Mouse (Mus musculus) heart, embryonic 14.5 days (tissue): ENCODE measurements around the gene Sdk1. TPM values are rescaled to one million over a fixed set of nuclear protein-coding genes. Genes with fewer than 3 reads are reported as not detected.
A peak's percentile ranks its signal among the peaks of the same experiment; 100 is the strongest.

Experiments used
- ATAC-seq: fragments of 200-750 bp; cut with Nextera tagmentation; 2 replicates; pipeline ENCODE4 v1.8.0; 2017; ENCODE audit warnings: low read depth, moderate TSS enrichment; ENCODE audit not compliant: insufficient number of reproducible peaks, insufficient read depth, low FRiP score
- H3K27ac ChIP-seq, 2 experiments: fragments of 200-500 bp in 1 of 2; fragments of 300-500 bp in 1 of 2; sonication (generic) in 1 of 2; replicated peaks in 1 of 2; 2 replicates each; pipeline ENCODE4 v1.5.1; 2012 to 2014; ENCODE audit warnings: low read depth in 2 of 2, low read length in 2 of 2, control low read depth in 1 of 2, mild to moderate bottlenecking in 1 of 2, mixed read lengths in 1 of 2; ENCODE audit not compliant: control insufficient read depth in 1 of 2, insufficient read depth in 1 of 2
- H3K27me3 ChIP-seq: fragments of 300-500 bp; sonication (generic); 2 replicates; pipeline ENCODE4 v1.6.1; 2014; ENCODE audit warnings: mild to moderate bottlenecking, low read length, control low read depth; ENCODE audit not compliant: control insufficient read depth, insufficient read depth
- H3K36me3 ChIP-seq: fragments of 300-500 bp; sonication (generic); 2 replicates; pipeline ENCODE4 v1.6.1; 2014; ENCODE audit warnings: mild to moderate bottlenecking, control low read depth, low read length, mixed read lengths; ENCODE audit not compliant: control insufficient read depth, insufficient read depth
- H3K4me1 ChIP-seq, 2 experiments: fragments of 200-500 bp in 1 of 2; fragments of 300-500 bp in 1 of 2; sonication (generic) in 1 of 2; 2 replicates each; pipeline ENCODE4 v1.6.1; 2012 to 2014; ENCODE audit warnings: low read length in 2 of 2, control low read depth in 1 of 2, mixed read lengths in 1 of 2; ENCODE audit not compliant: control insufficient read depth in 2 of 2, insufficient read depth in 2 of 2
- H3K4me2 ChIP-seq: fragments of 300-500 bp; sonication (generic); 2 replicates; pipeline ENCODE4 v1.6.1; 2014; ENCODE audit warnings: mild to moderate bottlenecking, low read length
- H3K4me3 ChIP-seq, 2 experiments: fragments of 200-500 bp in 1 of 2; fragments of 300-500 bp in 1 of 2; sonication (generic) in 1 of 2; 2 replicates each; pipeline ENCODE4 v1.5.1; 2012 to 2014; ENCODE audit warnings: low read length in 2 of 2, mild to moderate bottlenecking in 2 of 2, control low read depth in 1 of 2, low read depth in 1 of 2, moderate library complexity in 1 of 2; ENCODE audit not compliant: control insufficient read depth in 1 of 2, insufficient read depth in 1 of 2
- H3K9ac ChIP-seq: fragments of 300-500 bp; sonication (generic); 2 replicates; pipeline ENCODE4 v1.6.1; 2014; ENCODE audit warnings: mild to moderate bottlenecking, low read length
- H3K9me3 ChIP-seq: fragments of 300-500 bp; sonication (generic); 2 replicates; pipeline ENCODE4 v1.6.1; 2016; ENCODE audit warnings: low read length, control low read depth; ENCODE audit not compliant: control insufficient read depth
- WGBS: fragments of 180-500 bp; shearing (Covaris S2); extraction: QIAGEN DNeasy Blood & Tissue Kit; methylation state at CpG from one replicate; pipeline ENCODE4 v1.1.7; 2014; 5-methylcytosine and 5-hydroxymethylcytosine counted together
- polyA plus RNA-seq: library from polyadenylated mRNA; unstranded; fragments of >200 nt; fragmentation: Nextera tagmentation; extraction: Ambion mirVana; gene quantifications from 2 replicates; pipeline ENCODE4 v1.2.1, GENCODE M21; 2014

The Sdk1 gene
- polyA plus RNA-seq, 1 experiment from 2014 or later, result 2.5 TPM

DNA sequence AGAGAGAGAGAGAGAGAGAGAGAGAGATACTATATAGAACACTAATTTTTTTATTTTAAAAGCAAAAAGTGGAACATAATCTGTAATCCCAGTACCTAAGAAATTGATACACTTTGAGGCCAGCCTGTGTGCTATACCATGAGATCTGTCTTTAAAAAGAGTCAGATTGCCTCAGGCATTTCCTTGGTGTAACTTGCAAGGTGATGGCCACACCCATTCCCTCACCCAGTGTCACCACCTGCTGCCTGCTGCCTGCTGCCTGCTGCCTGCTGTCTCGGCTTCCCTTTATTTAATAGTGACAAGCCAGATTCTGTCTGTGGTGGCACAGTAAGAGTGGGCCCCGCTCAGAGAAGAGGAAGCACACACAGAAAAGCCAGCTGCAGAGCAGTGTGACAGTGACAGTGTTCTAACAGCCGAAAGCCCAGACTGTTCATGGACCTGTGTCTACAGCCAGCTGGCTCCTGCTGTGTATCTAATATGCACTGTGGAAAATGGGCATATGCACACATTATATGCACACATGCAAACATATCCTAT, 642.9 kb downstream of the Sdk1 start:
- H3K36me3 ChIP-seq, result no peaks in the 10 kb centered on the region
- no peaks in the 10 kb centered on the region for H3K9me3 ChIP-seq
- H3K4me1 ChIP-seq, result peaks cover 0 to under 1% of the 10 kb centered on the region in 2 experiments; a peak in 2 of 4 replicates
- H3K9ac ChIP-seq, result no peak overlapping the region
- 54% methylated on average over 3 of the region's 3 CpGs for WGBS
- no peaks in the 10 kb centered on the region for H3K27me3 ChIP-seq
- no peak overlapping the region for H3K4me3 ChIP-seq
- no peak overlapping the region for H3K27ac ChIP-seq
- no peak for ATAC-seq
- no peak overlapping the region for H3K4me2 ChIP-seq

DNA sequence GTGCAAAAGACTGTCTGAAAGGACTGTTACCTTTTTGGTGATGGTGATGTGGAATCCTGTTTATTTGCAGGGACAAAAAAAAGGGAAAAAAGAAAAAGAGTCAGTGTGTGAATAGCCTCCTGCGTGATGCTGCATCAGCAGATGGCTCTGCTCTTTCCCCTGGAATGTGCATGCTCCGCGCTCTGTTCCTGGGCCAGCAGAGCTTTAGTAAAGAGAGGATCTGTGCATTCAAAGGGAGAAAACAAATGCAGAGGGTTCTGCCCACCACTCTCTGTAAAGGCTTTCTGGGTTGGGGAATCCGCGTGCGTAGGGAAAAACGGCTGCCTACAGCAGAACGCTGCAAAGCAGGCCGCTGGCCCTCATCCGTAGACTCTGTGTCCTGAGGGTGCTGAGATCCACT, 644.7 kb downstream of the Sdk1 start:
- H3K4me1 ChIP-seq, result peaks cover 7 to 13% of the 10 kb centered on the region in 2 experiments
- no peak overlapping the region for H3K4me2 ChIP-seq
- ATAC-seq, result no peak
- no peaks in the 10 kb centered on the region for H3K9me3 ChIP-seq
- H3K4me3 ChIP-seq, result no peak overlapping the region
- H3K36me3 ChIP-seq, result no peaks in the 10 kb centered on the region
- no peaks in the 10 kb centered on the region for H3K27me3 ChIP-seq
- no peak overlapping the region for H3K27ac ChIP-seq
- no peak overlapping the region for H3K9ac ChIP-seq
- 91% methylated on average over 10 of the region's 10 CpGs for WGBS

DNA sequence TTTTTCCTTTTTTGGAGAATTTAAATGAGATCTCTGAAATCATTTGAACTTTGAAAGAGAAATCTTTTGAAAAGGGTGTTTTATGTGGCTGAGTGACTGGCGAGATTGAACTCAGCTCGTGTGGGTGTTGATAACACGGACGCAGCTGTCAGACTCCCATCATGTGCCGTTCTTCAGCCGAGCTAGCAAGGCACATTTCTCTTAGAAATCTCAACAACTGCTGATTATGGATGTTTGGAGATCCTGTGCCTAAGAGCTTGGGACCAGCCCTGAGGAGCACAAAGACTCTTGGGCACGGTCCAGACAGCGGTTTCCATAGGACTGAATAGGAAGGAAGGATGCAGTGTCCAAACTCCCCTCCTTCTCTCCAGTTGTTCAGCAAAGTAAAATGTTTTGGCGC, 648.5 kb downstream of the Sdk1 start:
- H3K4me2 ChIP-seq, result peak overlapping the region; percentile 40
- H3K36me3 ChIP-seq, result no peaks in the 10 kb centered on the region
- peaks cover 7 to 13% of the 10 kb centered on the region in 2 experiments for H3K4me1 ChIP-seq
- no peaks in the 10 kb centered on the region for H3K9me3 ChIP-seq
- 22% methylated on average over 9 of the region's 9 CpGs for whole genome bisulfite sequencing
- H3K9ac ChIP-seq, result no peak overlapping the region
- H3K27me3 ChIP-seq, result no peaks in the 10 kb centered on the region
- ATAC-seq, result no peak
- no peak overlapping the region for H3K27ac ChIP-seq
- H3K4me3 ChIP-seq, result no peak overlapping the region

DNA sequence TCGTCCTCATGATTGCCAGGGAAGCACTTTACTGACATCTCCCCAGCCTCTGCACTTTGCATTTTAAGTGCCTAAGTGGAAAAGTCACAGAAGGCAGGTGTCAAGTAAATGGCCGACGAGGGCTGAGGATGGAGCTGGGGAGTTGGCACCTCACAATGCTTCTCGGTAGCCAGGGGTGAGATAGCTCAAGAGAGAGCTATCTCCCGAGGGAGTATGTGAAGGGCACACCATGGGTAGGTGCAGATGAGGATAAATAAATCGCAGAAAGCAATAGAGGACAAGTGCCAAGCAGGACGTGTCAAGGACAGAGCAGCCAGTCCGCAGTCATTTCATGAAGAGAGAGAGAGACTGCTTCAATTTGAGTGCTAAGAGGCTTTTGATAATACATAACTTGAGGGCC, 655.1 kb downstream of the Sdk1 start:
- Histone ChIP-seq H3K4me1 (peaks cover 5 to 10% of the 10 kb centered on the region in 2 experiments; a peak in 3 of 4 replicates), H3K36me3 (no peaks in the 10 kb centered on the region), H3K4me2 (no peak overlapping the region), H3K27me3 (no peaks in the 10 kb centered on the region), H3K9ac (no peak overlapping the region), H3K27ac (no peak overlapping the region), H3K4me3 (no peak overlapping the region), H3K9me3 (peaks cover 8% of the 10 kb centered on the region; the same call in 1 of the 2 replicates)
- 33% methylated on average over 8 of the region's 8 CpGs for WGBS
- peak; percentile 64; the same call in 1 of the 2 replicates for ATAC-seq

DNA sequence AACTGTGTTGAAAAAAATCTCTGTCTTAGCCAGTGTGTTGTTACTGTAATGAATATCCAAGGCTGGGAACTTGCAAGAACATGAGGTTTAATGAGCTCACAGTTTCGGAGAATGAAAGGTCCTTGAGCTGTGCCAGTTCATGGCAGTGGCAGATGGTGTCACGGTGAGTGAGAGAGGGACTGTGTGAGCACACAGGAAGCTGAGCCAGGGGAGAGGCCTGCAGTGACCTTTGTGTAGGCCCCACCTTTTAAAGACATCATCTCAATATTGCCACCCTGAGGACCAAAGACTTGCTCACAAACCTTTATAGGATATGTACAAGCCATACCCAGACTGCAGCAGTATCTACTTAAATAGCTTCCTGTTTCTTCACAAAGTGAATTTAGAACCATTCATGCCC, 656.2 kb downstream of the Sdk1 start:
- Histone ChIP-seq H3K9ac (no peak overlapping the region), H3K4me2 (no peak overlapping the region), H3K9me3 (peaks cover 8% of the 10 kb centered on the region; the same call in 1 of the 2 replicates), H3K36me3 (no peaks in the 10 kb centered on the region), H3K4me3 (no peak overlapping the region), H3K27me3 (no peaks in the 10 kb centered on the region), H3K4me1 (peaks cover 8 to 13% of the 10 kb centered on the region in 2 experiments), H3K27ac (no peak overlapping the region)
- no peak for ATAC-seq
- WGBS, result 68% methylated on average over 2 of the region's 2 CpGs

DNA sequence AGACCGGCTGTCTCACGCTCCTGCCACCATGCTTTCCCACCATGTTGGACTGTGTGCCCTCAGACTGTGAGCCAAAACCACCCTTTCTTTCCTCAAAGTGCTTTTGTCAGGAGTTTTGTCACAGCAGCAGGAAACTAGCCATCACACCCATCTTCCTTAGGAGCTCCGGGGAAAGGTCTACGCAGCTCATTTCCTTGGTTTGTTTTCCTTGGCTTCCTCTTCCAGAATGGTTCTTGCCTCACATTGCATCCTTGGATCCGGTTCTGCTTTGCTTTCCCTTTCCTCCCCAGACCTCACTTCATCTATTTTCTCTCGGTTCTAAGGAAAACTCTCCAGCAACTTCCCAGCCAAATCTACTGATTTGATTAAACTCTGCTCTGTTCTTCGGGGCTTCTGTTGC, 658.5 kb downstream of the Sdk1 start:
- ATAC-seq, result no peak
- Histone ChIP-seq H3K4me1 (peaks cover 17 to 25% of the 10 kb centered on the region in 2 experiments), H3K27me3 (no peaks in the 10 kb centered on the region), H3K36me3 (no peaks in the 10 kb centered on the region), H3K9me3 (peaks cover 8% of the 10 kb centered on the region; the same call in 1 of the 2 replicates), H3K4me3 (no peak overlapping the region), H3K4me2 (no peak overlapping the region), H3K27ac (no peak overlapping the region), H3K9ac (no peak overlapping the region)
- WGBS, result 75% methylated on average over 7 of the region's 7 CpGs

DNA sequence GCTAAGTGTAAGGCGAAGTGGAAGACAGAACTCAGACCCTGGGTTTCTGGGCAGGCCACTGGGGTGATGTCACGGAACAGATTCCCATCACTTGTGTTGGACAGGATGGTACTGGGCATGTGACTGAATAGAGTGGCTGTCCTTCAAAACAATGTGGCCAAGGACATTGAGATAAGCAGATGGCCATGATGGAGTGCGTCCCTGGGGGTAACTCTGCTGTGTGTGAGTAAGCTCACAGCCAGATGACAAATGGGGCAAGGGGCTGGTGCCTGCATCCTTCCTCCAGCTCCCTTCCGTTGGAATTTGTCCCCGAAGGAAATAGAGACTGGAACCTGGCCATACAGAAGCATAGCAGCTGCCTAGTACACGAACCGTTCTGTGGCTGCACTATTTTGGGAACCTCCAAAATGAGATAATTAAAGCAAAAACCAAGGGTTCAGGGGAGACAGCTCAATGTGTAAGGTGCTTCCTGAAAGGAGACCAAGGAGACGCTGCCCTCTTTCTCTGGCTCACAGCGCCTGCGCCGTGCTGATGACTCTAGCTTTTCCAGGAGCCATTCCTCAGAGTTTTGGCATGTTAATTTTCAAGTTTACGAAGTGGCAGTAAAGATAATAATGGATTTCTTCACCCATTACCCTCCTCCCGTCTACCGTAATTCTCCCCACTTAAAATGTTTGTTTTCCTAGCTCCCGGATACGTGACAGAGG, 661.4 kb downstream of the Sdk1 start:
- H3K4me1 ChIP-seq, result peaks cover 12 to 15% of the 10 kb centered on the region in 2 experiments
- H3K4me2 ChIP-seq, result peak overlapping the region; percentile 11; the same call in 1 of the 2 replicates
- no peaks in the 10 kb centered on the region for H3K27me3 ChIP-seq
- H3K4me3 ChIP-seq, result no peak overlapping the region
- no peaks in the 10 kb centered on the region for H3K36me3 ChIP-seq
- no peak for ATAC-seq
- H3K27ac ChIP-seq, result no peak overlapping the region
- H3K9me3 ChIP-seq, result peaks cover 8% of the 10 kb centered on the region; the same call in 1 of the 2 replicates
- no peak overlapping the region; the same call in 1 of the 2 replicates for H3K9ac ChIP-seq
- 43% methylated on average over 16 of the region's 16 CpGs for WGBS
